Mouse (Mus musculus) forebrain, embryonic 11.5 days (tissue): ENCODE data around the gene Stxbp6. TPM values are rescaled to one million over a fixed set of nuclear protein-coding genes. Genes with fewer than 3 reads are reported as not detected.

Source experiments
- ATAC-seq: fragments of 200-750 bp; cut with Nextera tagmentation; replicated peaks from 2 replicates; pipeline ENCODE4 v1.8.0; 2017; ENCODE audit warnings: moderate TSS enrichment; ENCODE audit not compliant: low FRiP score
- DNase-seq: peaks from one replicate; pipeline ENCODE4 v3.0.0-alpha.2; 2017; ENCODE audit warnings: low spot score
- H3K27ac ChIP-seq: fragments of 300-500 bp; sonication (generic); 2 replicates; pipeline ENCODE4 v1.5.1; 2014; ENCODE audit warnings: low read depth, low read length
- H3K27me3 ChIP-seq: fragments of 300-500 bp; sonication (generic); 2 replicates; pipeline ENCODE4 v1.6.1; 2014; ENCODE audit warnings: mild to moderate bottlenecking, low read length, mixed read lengths; ENCODE audit not compliant: control insufficient read depth, insufficient read depth
- H3K36me3 ChIP-seq: fragments of 300-500 bp; sonication (generic); 2 replicates; pipeline ENCODE4 v1.6.1; 2014; ENCODE audit warnings: mild to moderate bottlenecking, low read length, moderate library complexity, mixed read lengths; ENCODE audit not compliant: control insufficient read depth, insufficient read depth
- H3K4me1 ChIP-seq: fragments of 300-500 bp; sonication (generic); replicated peaks from 2 replicates; pipeline ENCODE4 v1.6.1; 2014; ENCODE audit warnings: low read length, mixed read lengths; ENCODE audit not compliant: control insufficient read depth, insufficient read depth
- H3K4me2 ChIP-seq: fragments of 300-500 bp; sonication (generic); 2 replicates; pipeline ENCODE4 v1.6.1; 2014; ENCODE audit warnings: low read depth, mild to moderate bottlenecking, low read length, moderate library complexity, mixed read lengths; ENCODE audit not compliant: severe bottlenecking
- H3K4me3 ChIP-seq: fragments of 300-500 bp; sonication (generic); 2 replicates; pipeline ENCODE4 v1.5.1; 2014; ENCODE audit warnings: low read depth, low read length
- H3K9ac ChIP-seq: fragments of 300-500 bp; sonication (generic); 2 replicates; pipeline ENCODE4 v1.6.1; 2014; ENCODE audit warnings: low read length
- H3K9me3 ChIP-seq: fragments of 300-500 bp; sonication (generic); 2 replicates; pipeline ENCODE4 v1.6.1; 2016; ENCODE audit warnings: low read length, mixed read lengths; ENCODE audit not compliant: control insufficient read depth
- WGBS: fragments of 180-500 bp; shearing (Covaris S2); extraction: QIAGEN DNeasy Blood & Tissue Kit; methylation state at CpG from one replicate; pipeline ENCODE4 v1.1.7; 2014; 5-methylcytosine and 5-hydroxymethylcytosine counted together
- polyA plus RNA-seq: library from polyadenylated mRNA; unstranded; fragments of >200 nt; fragmentation: Nextera tagmentation; extraction: Ambion mirVana; gene quantifications from 2 replicates; pipeline ENCODE4 v1.2.1, GENCODE M21; 2014

Stxbp6 gene
- polyA plus RNA-seq, 1 experiment from 2014 or later, result 18.3 TPM

GRCm38 (mm10) chr12:44975266-44975665, 99.2 kb downstream of the Stxbp6 start:
- Histone ChIP-seq H3K36me3 (no peaks in the 10 kb centered on the region), H3K4me1 (no peaks in the 10 kb centered on the region)
- DNase-seq, result no peak

GRCm38 (mm10) chr12:44971477-44971876, 103.0 kb downstream of the Stxbp6 start:
- no peaks in the 10 kb centered on the region for H3K9me3 ChIP-seq

More at GRCm38 (mm10) chr12:44975266-44975665, 99.2 kb downstream of the Stxbp6 start:
- Histone ChIP-seq H3K4me2 (no peak overlapping the region), H3K27me3 (no peaks in the 10 kb centered on the region), H3K9ac (no peak overlapping the region), H3K4me3 (no peak overlapping the region), H3K9me3 (no peaks in the 10 kb centered on the region), H3K27ac (no peak overlapping the region)
- WGBS, result 86% methylated on average over 3 of the region's 3 CpGs
- ATAC-seq, result no peak

GRCm38 (mm10) chr12:44967448-44967847, 107.1 kb downstream of the Stxbp6 start:
- Histone ChIP-seq H3K4me1 (no peaks in the 10 kb centered on the region), H3K4me3 (no peak overlapping the region), H3K27me3 (no peaks in the 10 kb centered on the region), H3K27ac (no peak overlapping the region), H3K36me3 (no peaks in the 10 kb centered on the region), H3K9ac (no peak overlapping the region), H3K9me3 (no peaks in the 10 kb centered on the region), H3K4me2 (no peak overlapping the region)
- ATAC-seq, result no peak
- DNase-seq, result no peak
- 88% methylated on average over 1 of the region's 1 CpGs for WGBS

More at GRCm38 (mm10) chr12:44971477-44971876, 103.0 kb downstream of the Stxbp6 start:
- no peaks in the 10 kb centered on the region for H3K27me3 ChIP-seq
- no peak overlapping the region for H3K27ac ChIP-seq
- no peaks in the 10 kb centered on the region for H3K36me3 ChIP-seq
- no peak overlapping the region for H3K4me3 ChIP-seq
- no peak for ATAC-seq
- DNase-seq, result no peak
- H3K4me2 ChIP-seq, result no peak overlapping the region
- no peak overlapping the region for H3K9ac ChIP-seq
- WGBS, result 98% methylated on average over 2 of the region's 2 CpGs
- no peaks in the 10 kb centered on the region for H3K4me1 ChIP-seq

DNA sequence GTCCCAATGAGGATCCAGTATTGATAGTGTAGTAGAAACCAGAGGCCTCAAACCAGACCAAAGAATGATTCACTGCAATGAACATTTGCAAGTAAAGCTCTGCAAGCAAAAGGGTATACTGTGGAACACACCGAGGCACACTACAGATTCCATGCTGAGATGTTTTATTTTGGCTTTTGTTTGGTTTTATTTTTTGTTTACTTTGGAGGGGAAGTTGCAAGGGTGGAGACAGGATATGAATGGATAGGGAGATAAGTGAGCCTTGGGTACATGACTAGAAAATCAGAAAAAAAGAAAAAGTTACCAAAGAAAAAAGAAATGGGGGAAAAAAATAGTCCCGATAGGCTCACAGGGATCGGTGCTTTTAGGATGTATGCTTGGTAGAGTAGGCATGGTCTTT, 117.0 kb downstream of the Stxbp6 start:
- Histone ChIP-seq H3K4me3 (no peak overlapping the region), H3K9ac (no peak overlapping the region), H3K9me3 (no peaks in the 10 kb centered on the region), H3K4me2 (no peak overlapping the region), H3K4me1 (no peaks in the 10 kb centered on the region), H3K27ac (no peak overlapping the region), H3K36me3 (no peaks in the 10 kb centered on the region), H3K27me3 (no peaks in the 10 kb centered on the region)
- WGBS, result 97% methylated on average over 3 of the region's 3 CpGs
- no peak for DNase-seq
- no peak for ATAC-seq

GRCm38 (mm10) chr12:44953121-44953520, 121.4 kb downstream of the Stxbp6 start:
- Histone ChIP-seq H3K4me1 (no peaks in the 10 kb centered on the region), H3K27ac (no peak overlapping the region), H3K27me3 (no peaks in the 10 kb centered on the region), H3K9ac (no peak overlapping the region), H3K4me3 (no peak overlapping the region), H3K36me3 (no peaks in the 10 kb centered on the region), H3K4me2 (no peak overlapping the region), H3K9me3 (no peaks in the 10 kb centered on the region)
- DNase-seq (no peak), ATAC-seq (no peak)
- WGBS, result 95% methylated on average over 2 of the region's 2 CpGs

DNA sequence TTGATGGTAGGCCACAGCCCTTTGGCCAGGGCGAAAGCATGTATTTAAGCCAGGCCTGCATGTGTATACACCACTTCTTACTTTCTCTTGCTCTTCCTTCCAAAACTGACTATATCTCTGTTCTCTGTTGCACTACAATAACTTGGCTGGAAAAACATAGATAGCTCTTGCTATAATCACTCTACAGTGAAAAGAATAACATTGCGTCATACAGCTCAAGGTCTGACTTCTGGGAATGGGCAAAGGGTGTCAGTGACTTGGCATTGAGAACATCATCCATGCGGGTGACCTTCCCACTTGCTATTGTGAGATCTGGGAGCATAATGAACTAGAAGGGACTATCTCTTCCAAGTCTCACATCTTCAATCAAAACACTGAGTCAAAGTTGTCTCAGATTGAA, 122.4 kb downstream of the Stxbp6 start:
- WGBS, result 93% methylated on average over 3 of the region's 3 CpGs
- H3K9ac ChIP-seq, result no peak overlapping the region
- H3K4me3 ChIP-seq, result no peak overlapping the region
- no peaks in the 10 kb centered on the region for H3K27me3 ChIP-seq
- no peak overlapping the region for H3K27ac ChIP-seq
- H3K4me1 ChIP-seq, result no peaks in the 10 kb centered on the region
- H3K36me3 ChIP-seq, result no peaks in the 10 kb centered on the region
- ATAC-seq, result no peak
- H3K4me2 ChIP-seq, result no peak overlapping the region
- no peak for DNase-seq
- H3K9me3 ChIP-seq, result no peaks in the 10 kb centered on the region

GRCm38 (mm10) chr12:44950559-44950958, 124.0 kb downstream of the Stxbp6 start:
- ATAC-seq (no peak), DNase-seq (no peak)
- WGBS, result 96% methylated on average over 2 of the region's 2 CpGs
- H3K9ac ChIP-seq, result no peak overlapping the region
- H3K9me3 ChIP-seq, result no peaks in the 10 kb centered on the region
- H3K4me2 ChIP-seq, result no peak overlapping the region
- H3K27me3 ChIP-seq, result no peaks in the 10 kb centered on the region
- no peaks in the 10 kb centered on the region for H3K36me3 ChIP-seq
- H3K4me1 ChIP-seq, result no peaks in the 10 kb centered on the region
- no peak overlapping the region for H3K27ac ChIP-seq
- no peak overlapping the region for H3K4me3 ChIP-seq

GRCm38 (mm10) chr12:44947823-44948222, 126.7 kb downstream of the Stxbp6 start:
- Histone ChIP-seq H3K4me2 (no peak overlapping the region), H3K9ac (no peak overlapping the region), H3K4me3 (no peak overlapping the region), H3K9me3 (no peaks in the 10 kb centered on the region), H3K27ac (no peak overlapping the region), H3K36me3 (no peaks in the 10 kb centered on the region), H3K27me3 (no peaks in the 10 kb centered on the region), H3K4me1 (no peaks in the 10 kb centered on the region)
- ATAC-seq (no peak), DNase-seq (no peak)
- 89% methylated on average over 5 of the region's 5 CpGs for WGBS

DNA sequence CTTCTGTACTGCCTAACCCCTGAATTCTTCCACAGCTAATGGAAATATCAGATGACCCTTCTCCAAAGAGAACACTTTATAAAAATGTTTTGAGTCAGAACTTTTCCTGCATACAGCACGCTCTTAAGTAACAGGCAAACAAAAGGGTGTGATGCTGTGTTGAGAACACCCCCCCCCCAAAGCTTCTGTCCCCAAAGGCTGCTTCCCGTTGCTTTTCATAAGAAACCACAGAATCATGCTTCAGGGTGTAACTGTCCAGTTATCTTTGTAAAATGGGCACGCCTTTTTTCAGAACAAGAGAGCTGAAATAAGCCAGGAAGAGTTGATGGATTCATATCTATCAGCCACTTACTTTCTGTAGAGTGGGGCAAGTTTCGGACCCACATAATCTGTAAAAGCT, 134.2 kb downstream of the Stxbp6 start:
- Histone ChIP-seq H3K27ac (no peak overlapping the region), H3K36me3 (no peaks in the 10 kb centered on the region), H3K4me1 (no peaks in the 10 kb centered on the region), H3K27me3 (no peaks in the 10 kb centered on the region), H3K4me2 (no peak overlapping the region), H3K9ac (no peak overlapping the region), H3K4me3 (no peak overlapping the region), H3K9me3 (no peaks in the 10 kb centered on the region)
- ATAC-seq (no peak), DNase-seq (no peak)
- WGBS, result 92% methylated on average over 4 of the region's 4 CpGs
